Mouse (Mus musculus): ENCODE measurements around the gene Ncbp3. TPM values are rescaled to one million over a fixed set of nuclear protein-coding genes. Genes with fewer than 3 reads are reported as not detected.

Gene Ncbp3
- polyA plus RNA-seq, 1 experiment from 2014 or later = 4.9 TPM

GRCm38 (mm10) chr11:73008826-73009225 lies 38.8 kb upstream of the Ncbp3 start:
- Histone ChIP-seq H3K36me3 (ENCODE audit: control insufficient read depth, insufficient read depth, low read length) (no peaks in the 10 kb centered on the region), H3K4me2 (replicated peaks; ENCODE audit: low read depth) (no peak overlapping the region), H3K4me1 (replicated peaks; ENCODE audit: control insufficient read depth, insufficient read depth) (no peaks in the 10 kb centered on the region), H3K27me3 (ENCODE audit: control insufficient read depth, insufficient read depth, low read length) (no peaks in the 10 kb centered on the region), H3K9ac (ENCODE audit: low read length) (no peak overlapping the region), H3K9me3 (ENCODE audit: control insufficient read depth, low read length) (no peaks in the 10 kb centered on the region), H3K27ac (replicated peaks) (no peak overlapping the region), H3K4me3 (ENCODE audit: low read depth, low read length) (no peak overlapping the region)
- 71% methylated on average over 2 of the region's 2 CpGs for WGBS
- DNase-seq (ENCODE audit: low spot score) (no peak), ATAC-seq (ENCODE audit: low FRiP score, low TSS enrichment) (no peak)
- TF ChIP-seq CTCF (IDR thresholded peaks at IDR 0.05; ENCODE audit: low read depth) (no peak), EP300 (optimal IDR thresholded peaks at IDR 0.05) (no peak)

- TF ChIP-seq EP300 (optimal IDR thresholded peaks at IDR 0.05) (no peak), CTCF (IDR thresholded peaks at IDR 0.05; ENCODE audit: low read depth) (no peak)
- Histone ChIP-seq H3K27me3 (ENCODE audit: control insufficient read depth, insufficient read depth, low read length) (no peaks in the 10 kb centered on the region), H3K4me1 (replicated peaks; ENCODE audit: control insufficient read depth, insufficient read depth) (no peaks in the 10 kb centered on the region), H3K36me3 (ENCODE audit: control insufficient read depth, insufficient read depth, low read length) (no peaks in the 10 kb centered on the region), H3K4me2 (replicated peaks; ENCODE audit: low read depth) (no peak overlapping the region), H3K9me3 (ENCODE audit: control insufficient read depth, low read length) (no peaks in the 10 kb centered on the region), H3K9ac (ENCODE audit: low read length) (no peak overlapping the region), H3K27ac (replicated peaks) (no peak overlapping the region), H3K4me3 (ENCODE audit: low read depth, low read length) (no peak overlapping the region)
- DNase-seq (ENCODE audit: low spot score) (no peak), ATAC-seq (ENCODE audit: low FRiP score, low TSS enrichment) (no peak)
- 60% methylated on average over 13 of the region's 13 CpGs for WGBS
Observed at GRCm38 (mm10) chr11:73009531-73010274, 37.9 kb upstream of the Ncbp3 start.

- DNase-seq (ENCODE audit: low spot score) = no peak
- no peaks in the 10 kb centered on the region for H3K27me3 ChIP-seq (ENCODE audit: control insufficient read depth, insufficient read depth, low read length)
- 62% methylated on average over 5 of the region's 5 CpGs for WGBS
- H3K4me2 ChIP-seq (replicated peaks; ENCODE audit: low read depth) = no peak overlapping the region
- TF ChIP-seq EP300 (optimal IDR thresholded peaks at IDR 0.05) (no peak), CTCF (IDR thresholded peaks at IDR 0.05; ENCODE audit: low read depth) (no peak)
- no peak overlapping the region for H3K27ac ChIP-seq (replicated peaks)
- H3K4me3 ChIP-seq (ENCODE audit: low read depth, low read length) = no peak overlapping the region
- H3K9ac ChIP-seq (ENCODE audit: low read length) = no peak overlapping the region
- H3K4me1 ChIP-seq (replicated peaks; ENCODE audit: control insufficient read depth, insufficient read depth) = 0 out of 2 replicates have a peak, but pooled peaks cover 3% of the 10 kb centered on the region
- no peak for ATAC-seq (ENCODE audit: low FRiP score, low TSS enrichment)
- H3K36me3 ChIP-seq (ENCODE audit: control insufficient read depth, insufficient read depth, low read length) = no peaks in the 10 kb centered on the region
- no peaks in the 10 kb centered on the region for H3K9me3 ChIP-seq (ENCODE audit: control insufficient read depth, low read length)
Observed at GRCm38 (mm10) chr11:73013981-73014380, 33.6 kb upstream of the Ncbp3 start.

GRCm38 (mm10) chr11:73014831-73015344 lies 32.7 kb upstream of the Ncbp3 start:
- TF ChIP-seq EP300 (optimal IDR thresholded peaks at IDR 0.05) (no peak), CTCF (IDR thresholded peaks at IDR 0.05; ENCODE audit: low read depth) (no peak)
- Histone ChIP-seq H3K4me1 (replicated peaks; ENCODE audit: control insufficient read depth, insufficient read depth) (0 out of 2 replicates have a peak, but pooled peaks cover 5% of the 10 kb centered on the region), H3K9ac (ENCODE audit: low read length) (no peak overlapping the region), H3K4me2 (replicated peaks; ENCODE audit: low read depth) (no peak overlapping the region), H3K9me3 (ENCODE audit: control insufficient read depth, low read length) (no peaks in the 10 kb centered on the region), H3K4me3 (ENCODE audit: low read depth, low read length) (no peak overlapping the region), H3K27ac (replicated peaks) (no peak overlapping the region; the same call in 1 of the 2 replicates), H3K27me3 (ENCODE audit: control insufficient read depth, insufficient read depth, low read length) (no peaks in the 10 kb centered on the region), H3K36me3 (ENCODE audit: control insufficient read depth, insufficient read depth, low read length) (no peaks in the 10 kb centered on the region)
- WGBS = 69% methylated on average over 4 of the region's 4 CpGs
- ATAC-seq (ENCODE audit: low FRiP score, low TSS enrichment) (no peak), DNase-seq (ENCODE audit: low spot score) (no peak)

GRCm38 (mm10) chr11:73015391-73016102 lies 32.0 kb upstream of the Ncbp3 start:
- no peak overlapping the region for H3K4me3 ChIP-seq (ENCODE audit: low read depth, low read length)
- H3K27me3 ChIP-seq (ENCODE audit: control insufficient read depth, insufficient read depth, low read length) = no peaks in the 10 kb centered on the region
- H3K9me3 ChIP-seq (ENCODE audit: control insufficient read depth, low read length) = no peaks in the 10 kb centered on the region
- H3K27ac ChIP-seq (replicated peaks) = peak overlapping the region; percentile 45; the same call in 1 of the 2 replicates
- no peak for TF ChIP-seq CTCF (IDR thresholded peaks at IDR 0.05; ENCODE audit: low read depth)
- no peak for TF ChIP-seq EP300 (optimal IDR thresholded peaks at IDR 0.05)
- 52% methylated on average over 5 of the region's 5 CpGs for WGBS
- no peak overlapping the region for H3K4me2 ChIP-seq (replicated peaks; ENCODE audit: low read depth)
- H3K36me3 ChIP-seq (ENCODE audit: control insufficient read depth, insufficient read depth, low read length) = no peaks in the 10 kb centered on the region
- ATAC-seq (ENCODE audit: low FRiP score, low TSS enrichment) (no peak), DNase-seq (ENCODE audit: low spot score) (no peak)
- H3K4me1 ChIP-seq (replicated peaks; ENCODE audit: control insufficient read depth, insufficient read depth) = 0 out of 2 replicates have a peak, but pooled peaks cover 6% of the 10 kb centered on the region
- no peak overlapping the region for H3K9ac ChIP-seq (ENCODE audit: low read length)

GRCm38 (mm10) chr11:73016103-73016420 lies 31.5 kb upstream of the Ncbp3 start:
- H3K4me2 ChIP-seq (replicated peaks; ENCODE audit: low read depth) = no peak overlapping the region
- H3K4me3 ChIP-seq (ENCODE audit: low read depth, low read length) = no peak overlapping the region
- ATAC-seq (ENCODE audit: low FRiP score, low TSS enrichment) (no peak), DNase-seq (ENCODE audit: low spot score) (no peak)
- 62% methylated on average over 6 of the region's 6 CpGs for WGBS
- H3K4me1 ChIP-seq (replicated peaks; ENCODE audit: control insufficient read depth, insufficient read depth) = 0 out of 2 replicates have a peak, but pooled peaks cover 6% of the 10 kb centered on the region
- H3K27me3 ChIP-seq (ENCODE audit: control insufficient read depth, insufficient read depth, low read length) = no peaks in the 10 kb centered on the region
- H3K27ac ChIP-seq (replicated peaks) = peak overlapping the region; percentile 45; the same call in 1 of the 2 replicates
- H3K9ac ChIP-seq (ENCODE audit: low read length) = no peak overlapping the region
- no peaks in the 10 kb centered on the region for H3K9me3 ChIP-seq (ENCODE audit: control insufficient read depth, low read length)
- H3K36me3 ChIP-seq (ENCODE audit: control insufficient read depth, insufficient read depth, low read length) = no peaks in the 10 kb centered on the region
- TF ChIP-seq CTCF (IDR thresholded peaks at IDR 0.05; ENCODE audit: low read depth) (no peak), EP300 (optimal IDR thresholded peaks at IDR 0.05) (no peak)
